Mouse (Mus musculus) embryonic facial prominence, embryonic 11.5 days (tissue): ENCODE measurements at regions not wholly inside any gene's neighbourhood (a gene's known extent, or its start where the extent isn't known, plus 50 kb on each side); places are given as distances from the start of the nearest gene placed in this dataset.

Experiments used
- ATAC-seq: fragments of 200-750 bp; cut with Nextera tagmentation; replicated peaks from 2 replicates; pipeline ENCODE4 v1.8.0; 2017; ENCODE audit warnings: low read depth; ENCODE audit not compliant: insufficient number of reproducible peaks, low FRiP score, low TSS enrichment
- DNase-seq: peaks from one replicate; pipeline ENCODE4 v3.0.0-alpha.2; 2015; ENCODE audit warnings: low spot score
- H3K27ac ChIP-seq: fragments of 300-500 bp; sonication (generic); replicated peaks from 2 replicates; pipeline ENCODE4 v1.5.1; 2014; ENCODE audit warnings: mild to moderate bottlenecking, low read depth, low read length, control low read depth
- H3K27me3 ChIP-seq: fragments of 300-500 bp; sonication (generic); 2 replicates; pipeline ENCODE4 v1.6.1; 2014; ENCODE audit warnings: mild to moderate bottlenecking, low read length, moderate library complexity, mixed read lengths; ENCODE audit not compliant: control insufficient read depth, insufficient read depth
- H3K36me3 ChIP-seq: fragments of 300-500 bp; sonication (generic); replicated peaks from 2 replicates; pipeline ENCODE4 v1.6.1; 2014; ENCODE audit warnings: low read depth, mild to moderate bottlenecking, low read length, moderate library complexity, mixed read lengths; ENCODE audit not compliant: control insufficient read depth, insufficient read depth
- H3K4me1 ChIP-seq: fragments of 300-500 bp; sonication (generic); 2 replicates; pipeline ENCODE4 v1.6.1; 2014; ENCODE audit warnings: low read length, mixed read lengths; ENCODE audit not compliant: control insufficient read depth, insufficient read depth
- H3K4me2 ChIP-seq: fragments of 300-500 bp; sonication (generic); 2 replicates; pipeline ENCODE4 v1.6.1; 2014; ENCODE audit warnings: low read depth, mild to moderate bottlenecking, control low read depth, low read length, moderate library complexity
- H3K4me3 ChIP-seq: fragments of 300-500 bp; sonication (generic); 2 replicates; pipeline ENCODE4 v1.5.1; 2014; ENCODE audit warnings: low read depth, low read length, control low read depth
- H3K9ac ChIP-seq: fragments of 300-500 bp; sonication (generic); replicated peaks from 2 replicates; pipeline ENCODE4 v1.6.1; 2014; ENCODE audit warnings: mild to moderate bottlenecking, control low read depth, low read length
- H3K9me3 ChIP-seq: fragments of 300-500 bp; sonication (generic); replicated peaks from 2 replicates; pipeline ENCODE4 v1.6.1; 2016; ENCODE audit warnings: mild to moderate bottlenecking, low read length, inconsistent platforms, mixed read lengths; ENCODE audit not compliant: control insufficient read depth
- WGBS: fragments of 180-500 bp; shearing (Covaris S2); extraction: QIAGEN DNeasy Blood & Tissue Kit; methylation state at CpG from one replicate; pipeline ENCODE4 v1.1.7; 2014; 5-methylcytosine and 5-hydroxymethylcytosine counted together

DNA sequence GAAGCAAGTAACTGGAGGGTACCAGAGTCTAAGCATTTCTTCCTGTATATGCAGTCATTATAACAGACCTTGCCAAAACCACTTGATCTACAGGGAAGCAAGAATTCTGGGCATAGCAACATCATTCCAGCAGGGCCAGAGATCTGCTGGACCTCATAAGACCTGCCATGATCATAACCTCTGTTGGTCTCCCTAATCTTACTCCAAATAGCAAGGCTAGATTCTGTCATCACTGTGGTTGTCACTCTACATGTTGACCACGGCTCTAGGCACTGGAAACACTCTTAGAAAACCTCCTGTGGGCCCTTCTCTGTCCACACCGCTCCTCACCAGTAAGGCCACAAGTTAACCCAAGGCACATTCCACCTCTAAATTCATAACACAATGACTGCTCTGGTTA lies 68.4 kb upstream of the Cnksr3 start:
- 89% methylated on average over 2 of the region's 2 CpGs for WGBS
- no peak overlapping the region for H3K27ac ChIP-seq

DNA sequence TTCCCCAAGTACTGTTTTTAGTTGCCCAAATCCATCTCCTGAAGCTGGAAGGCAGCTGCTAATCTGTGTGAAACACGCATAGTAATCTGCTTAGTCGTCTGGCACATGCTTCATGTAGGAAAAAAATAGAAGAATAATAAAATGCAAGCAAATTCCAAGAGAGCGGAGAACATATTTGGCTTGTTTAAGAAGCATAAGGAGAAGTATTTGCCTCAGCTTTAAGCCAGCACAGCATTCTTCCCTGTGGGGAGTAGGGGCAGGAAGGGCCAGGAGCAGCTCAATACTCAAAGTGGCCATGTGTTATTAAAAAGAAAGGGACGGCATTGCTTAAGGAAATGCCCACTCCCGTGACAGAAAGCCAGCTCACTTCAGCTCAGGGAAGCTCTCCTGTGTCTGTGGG lies 66.8 kb upstream of the Cnksr3 start:
- H3K27ac ChIP-seq = no peak overlapping the region
- DNase-seq = no peak
- no peaks in the 10 kb centered on the region for H3K4me1 ChIP-seq
- 59% methylated on average over 5 of the region's 5 CpGs for WGBS
- no peak for ATAC-seq
- no peak overlapping the region for H3K4me3 ChIP-seq
- H3K9ac ChIP-seq = no peak overlapping the region
- H3K36me3 ChIP-seq = no peaks in the 10 kb centered on the region
- H3K4me2 ChIP-seq = no peak overlapping the region
- H3K9me3 ChIP-seq = no peaks in the 10 kb centered on the region
- H3K27me3 ChIP-seq = no peaks in the 10 kb centered on the region

More for the DNA sequence above, 68.4 kb upstream of the Cnksr3 start:
- Histone ChIP-seq H3K36me3 (no peaks in the 10 kb centered on the region), H3K27me3 (no peaks in the 10 kb centered on the region), H3K4me2 (no peak overlapping the region), H3K4me3 (no peak overlapping the region), H3K9me3 (no peaks in the 10 kb centered on the region), H3K9ac (no peak overlapping the region), H3K4me1 (no peaks in the 10 kb centered on the region)
- ATAC-seq = no peak
- no peak for DNase-seq

DNA sequence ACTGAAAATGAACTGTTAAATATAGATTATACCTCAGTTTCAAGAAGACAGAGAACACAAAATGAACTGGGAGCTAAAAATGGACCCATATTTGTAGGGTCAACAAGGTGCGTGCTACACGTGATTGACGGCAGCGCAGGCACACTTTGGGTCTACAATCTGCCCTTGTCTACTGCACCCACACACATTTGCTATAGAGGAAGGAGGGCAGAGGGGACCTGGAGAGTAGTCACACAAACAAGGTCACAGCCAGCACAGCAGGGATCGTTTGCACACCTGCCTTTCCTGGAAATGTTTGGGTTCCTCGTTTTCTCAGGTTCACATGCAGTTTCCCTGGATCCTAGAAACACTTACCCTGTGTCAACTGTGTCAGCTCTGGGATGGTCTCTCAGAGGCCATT lies 63.3 kb upstream of the Cnksr3 start:
- H3K4me1 ChIP-seq = no peaks in the 10 kb centered on the region
- no peak overlapping the region for H3K27ac ChIP-seq
- H3K9ac ChIP-seq = no peak overlapping the region
- H3K4me2 ChIP-seq = no peak overlapping the region
- 79% methylated on average over 6 of the region's 6 CpGs for WGBS
- no peak for ATAC-seq
- H3K36me3 ChIP-seq = no peaks in the 10 kb centered on the region
- H3K4me3 ChIP-seq = no peak overlapping the region
- H3K27me3 ChIP-seq = no peaks in the 10 kb centered on the region
- no peak for DNase-seq
- no peaks in the 10 kb centered on the region for H3K9me3 ChIP-seq

GRCm38 (mm10) chr10:7274422-7274821 lies 62.4 kb upstream of the Cnksr3 start:
- Histone ChIP-seq H3K36me3 (no peaks in the 10 kb centered on the region), H3K9ac (no peak overlapping the region), H3K4me3 (no peak overlapping the region), H3K27ac (no peak overlapping the region), H3K9me3 (no peaks in the 10 kb centered on the region), H3K4me1 (no peaks in the 10 kb centered on the region), H3K27me3 (no peaks in the 10 kb centered on the region), H3K4me2 (no peak overlapping the region)
- WGBS = 89% methylated on average over 7 of the region's 7 CpGs
- DNase-seq (no peak), ATAC-seq (no peak)

GRCm38 (mm10) chr10:7271156-7271555 lies 59.1 kb upstream of the Cnksr3 start:
- WGBS = 75% methylated on average over 5 of the region's 5 CpGs
- no peak for ATAC-seq

DNA sequence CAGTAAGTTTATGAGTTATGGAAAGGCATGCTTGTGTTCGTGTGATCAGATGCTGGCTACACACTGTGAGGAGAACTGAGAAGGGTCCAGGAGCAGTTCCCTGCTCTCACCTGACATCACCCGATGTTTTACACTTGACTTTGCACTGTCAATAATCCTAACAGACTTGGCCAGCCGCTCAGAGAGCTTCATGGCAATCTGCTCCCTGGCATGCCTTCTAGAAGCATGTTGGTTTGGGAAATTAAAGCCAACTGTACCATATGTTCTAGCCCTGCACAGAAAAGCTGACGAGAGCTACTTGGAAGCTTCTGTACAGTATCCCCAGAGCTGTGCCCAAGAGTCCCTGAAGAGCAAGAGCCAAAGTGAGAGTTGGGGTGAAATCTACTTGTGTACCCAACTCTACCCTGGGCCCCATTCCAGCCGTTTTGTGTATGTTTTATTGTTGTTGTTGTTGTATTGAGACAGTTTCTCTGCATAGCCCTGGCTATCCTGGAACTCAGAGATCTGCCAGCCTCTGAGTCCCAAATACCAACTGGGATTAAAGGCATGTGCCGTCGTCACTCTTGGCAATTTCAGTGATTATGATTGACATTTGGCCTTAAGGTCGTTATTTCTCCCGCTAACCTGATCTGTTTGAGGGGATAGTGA lies 56.5 kb upstream of the Cnksr3 start:
- no peaks in the 10 kb centered on the region for H3K4me1 ChIP-seq
- no peaks in the 10 kb centered on the region for H3K27me3 ChIP-seq
- no peak for DNase-seq
- no peak overlapping the region for H3K4me3 ChIP-seq
- no peaks in the 10 kb centered on the region for H3K9me3 ChIP-seq
- WGBS = 67% methylated on average over 9 of the region's 9 CpGs
- no peak overlapping the region for H3K27ac ChIP-seq
- H3K36me3 ChIP-seq = no peaks in the 10 kb centered on the region
- no peak overlapping the region for H3K9ac ChIP-seq
- no peak overlapping the region for H3K4me2 ChIP-seq
- no peak for ATAC-seq

More at GRCm38 (mm10) chr10:7271156-7271555, 59.1 kb upstream of the Cnksr3 start:
- no peak for DNase-seq
- no peaks in the 10 kb centered on the region for H3K4me1 ChIP-seq
- no peaks in the 10 kb centered on the region for H3K36me3 ChIP-seq
- no peak overlapping the region for H3K4me3 ChIP-seq
- no peak overlapping the region for H3K9ac ChIP-seq
- no peak overlapping the region for H3K27ac ChIP-seq
- H3K9me3 ChIP-seq = no peaks in the 10 kb centered on the region
- no peaks in the 10 kb centered on the region for H3K27me3 ChIP-seq
- no peak overlapping the region for H3K4me2 ChIP-seq

DNA sequence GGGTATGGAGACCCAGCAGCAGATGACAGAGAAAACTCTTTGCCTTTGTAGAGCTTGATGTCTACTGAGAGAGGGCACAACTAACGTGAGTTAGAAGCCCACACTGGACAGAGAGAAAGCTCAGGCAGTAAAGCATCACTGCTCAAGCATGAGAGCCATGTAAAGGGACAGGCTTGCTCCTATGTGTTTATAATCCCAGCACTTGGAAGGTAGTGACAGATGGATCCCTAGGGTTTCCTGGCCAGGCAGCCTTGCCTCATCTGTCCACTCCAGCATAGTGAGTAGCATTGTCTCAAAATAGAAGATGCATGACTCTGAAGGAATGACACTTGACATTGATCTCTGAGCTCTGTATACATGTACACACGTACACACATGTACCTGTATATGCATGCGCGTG lies 55.9 kb upstream of the Cnksr3 start:
- Histone ChIP-seq H3K27ac (no peak overlapping the region), H3K4me3 (no peak overlapping the region), H3K27me3 (no peaks in the 10 kb centered on the region), H3K36me3 (no peaks in the 10 kb centered on the region), H3K4me1 (no peaks in the 10 kb centered on the region), H3K4me2 (no peak overlapping the region), H3K9ac (no peak overlapping the region), H3K9me3 (no peaks in the 10 kb centered on the region)
- no peak for ATAC-seq
- DNase-seq = no peak
- WGBS = 83% methylated on average over 4 of the region's 4 CpGs

GRCm38 (mm10) chr10:7267106-7267505 lies 55.1 kb upstream of the Cnksr3 start:
- WGBS = 84% methylated on average over 4 of the region's 4 CpGs
- ATAC-seq (no peak), DNase-seq (no peak)
- H3K27me3 ChIP-seq = no peaks in the 10 kb centered on the region
- no peaks in the 10 kb centered on the region for H3K9me3 ChIP-seq
- H3K9ac ChIP-seq = no peak overlapping the region
- no peaks in the 10 kb centered on the region for H3K36me3 ChIP-seq
- H3K4me3 ChIP-seq = no peak overlapping the region
- H3K4me1 ChIP-seq = no peaks in the 10 kb centered on the region
- no peak overlapping the region for H3K27ac ChIP-seq
- H3K4me2 ChIP-seq = no peak overlapping the region
